Mouse (Mus musculus) forebrain, postnatal 0 days (tissue): ENCODE measurements around the gene 1810010H24Rik. TPM values are rescaled to one million over a fixed set of nuclear protein-coding genes. Genes with fewer than 3 reads are reported as not detected.
"Not testable (repeated sequence)": the region's sequence is repeated elsewhere in the genome, so short reads cannot be mapped to it uniquely, and the experiment has no call there.

Experiments used
- ATAC-seq: fragments of 200-750 bp; cut with Nextera tagmentation; 2 replicates; pipeline ENCODE4 v1.8.0; 2017; ENCODE audit warnings: mild to moderate bottlenecking, moderate library complexity
- DNase-seq: peaks from one replicate; pipeline ENCODE4 v3.0.0-alpha.2; 2015
- H3K27ac ChIP-seq: fragments of 300-500 bp; sonication (generic); 2 replicates; pipeline ENCODE4 v1.5.1; 2014; ENCODE audit warnings: low read depth, mild to moderate bottlenecking, antibody characterized with exemption, low read length, moderate library complexity, mixed read lengths
- H3K27me3 ChIP-seq: fragments of 300-500 bp; sonication (generic); 2 replicates; pipeline ENCODE4 v1.6.1; 2014; ENCODE audit warnings: mild to moderate bottlenecking, low read length, mixed read lengths; ENCODE audit not compliant: insufficient read depth
- H3K36me3 ChIP-seq: fragments of 300-500 bp; sonication (generic); 2 replicates; pipeline ENCODE4 v1.6.1; 2014; ENCODE audit warnings: mild to moderate bottlenecking, moderate library complexity; ENCODE audit not compliant: insufficient read depth
- H3K4me1 ChIP-seq: fragments of 300-500 bp; sonication (generic); 2 replicates; pipeline ENCODE4 v1.6.1; 2014; ENCODE audit warnings: antibody characterized with exemption; ENCODE audit not compliant: insufficient read depth
- H3K4me2 ChIP-seq: fragments of 300-500 bp; sonication (generic); 2 replicates; pipeline ENCODE4 v1.6.1; 2014; ENCODE audit warnings: low read depth, mild to moderate bottlenecking, moderate library complexity
- H3K4me3 ChIP-seq: fragments of 300-500 bp; sonication (generic); 2 replicates; pipeline ENCODE4 v1.5.1; 2014; ENCODE audit warnings: low read depth, low read length, mixed read lengths
- H3K9ac ChIP-seq: fragments of 300-500 bp; sonication (generic); 2 replicates; pipeline ENCODE4 v1.6.1; 2014; ENCODE audit warnings: mild to moderate bottlenecking
- H3K9me3 ChIP-seq: fragments of 300-500 bp; sonication (generic); 2 replicates; pipeline ENCODE4 v1.6.1; 2016; ENCODE audit warnings: low read length
- CTCF ChIP-seq: sonication (generic); IDR thresholded peaks from 2 replicates; pipeline ENCODE4 v1.5.1; 2016; ENCODE audit warnings: antibody characterized with exemption, control low read depth, low read depth
- WGBS: fragments of 180-500 bp; shearing (Covaris S2); extraction: QIAGEN DNeasy Blood & Tissue Kit; methylation state at CpG from one replicate; pipeline ENCODE4 v1.1.7; 2014; 5-methylcytosine and 5-hydroxymethylcytosine counted together
- polyA plus RNA-seq: library from polyadenylated mRNA; unstranded; fragments of >200 nt; fragmentation: Nextera tagmentation; extraction: Ambion mirVana; gene quantifications from 2 replicates; pipeline ENCODE4 v1.2.1, GENCODE M21; 2015
- total RNA-seq: library from RNA; depleted of rRNA; stranded (reverse); fragments of >200 nt; gene quantifications from 2 replicates; pipeline ENCODE4 v1.2.3, GENCODE M21; 2014

The 1810010H24Rik gene
- total and polyA plus RNA-seq, 2 experiments from 2014 or later = 9.5 to 9.7 TPM

DNA sequence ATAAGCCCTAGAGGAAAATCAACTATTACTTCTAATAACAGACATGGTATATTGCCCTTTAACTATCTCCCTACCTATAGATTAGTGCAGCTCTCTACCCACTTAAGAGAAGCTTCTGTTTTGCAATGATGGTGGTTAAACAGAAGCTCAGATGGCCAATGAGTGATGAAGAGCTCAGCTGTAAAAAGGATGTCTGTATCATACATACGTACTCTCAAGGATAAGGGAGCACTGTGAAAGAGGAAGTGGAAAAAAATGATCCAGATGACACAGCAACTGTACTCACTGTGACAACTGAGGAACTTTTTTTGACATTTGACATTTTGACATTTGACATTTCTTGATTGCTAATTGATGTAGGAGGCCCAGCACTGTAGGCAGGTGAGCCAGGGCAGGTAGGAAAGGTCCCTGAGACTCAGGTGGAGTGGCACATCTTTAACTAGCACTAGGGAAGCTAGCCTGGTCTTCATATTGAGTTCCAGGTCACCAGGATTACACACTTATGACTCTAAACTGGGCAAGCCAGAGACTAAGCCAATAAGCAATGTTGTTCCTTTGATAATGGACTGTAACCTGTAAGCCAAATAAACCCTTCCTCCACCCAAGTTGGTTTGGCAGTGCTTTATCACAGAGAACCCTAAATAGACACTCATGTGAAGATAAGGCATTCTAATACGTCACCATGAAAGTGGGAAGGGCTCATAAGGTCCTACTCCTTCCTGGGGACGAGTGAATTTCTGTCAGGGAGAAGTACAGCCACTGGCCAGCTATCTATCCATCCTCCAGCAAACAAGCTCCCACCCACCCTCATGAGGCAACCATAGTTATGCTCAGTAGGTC lies 31.0 kb upstream of the 1810010H24Rik start:
- no peak for ATAC-seq
- Histone ChIP-seq H3K9ac (no peak overlapping the region), H3K27me3 (no peaks in the 10 kb centered on the region), H3K27ac (no peak overlapping the region), H3K4me1 (peaks cover 3% of the 10 kb centered on the region; the same call in 1 of the 2 replicates), H3K36me3 (peaks cover 36% of the 10 kb centered on the region), H3K4me2 (no peak overlapping the region), H3K9me3 (no peaks in the 10 kb centered on the region), H3K4me3 (no peak overlapping the region)
- 86% methylated on average over 3 of the region's 3 CpGs for WGBS
- no peak for TF ChIP-seq CTCF
- no peak for DNase-seq

DNA sequence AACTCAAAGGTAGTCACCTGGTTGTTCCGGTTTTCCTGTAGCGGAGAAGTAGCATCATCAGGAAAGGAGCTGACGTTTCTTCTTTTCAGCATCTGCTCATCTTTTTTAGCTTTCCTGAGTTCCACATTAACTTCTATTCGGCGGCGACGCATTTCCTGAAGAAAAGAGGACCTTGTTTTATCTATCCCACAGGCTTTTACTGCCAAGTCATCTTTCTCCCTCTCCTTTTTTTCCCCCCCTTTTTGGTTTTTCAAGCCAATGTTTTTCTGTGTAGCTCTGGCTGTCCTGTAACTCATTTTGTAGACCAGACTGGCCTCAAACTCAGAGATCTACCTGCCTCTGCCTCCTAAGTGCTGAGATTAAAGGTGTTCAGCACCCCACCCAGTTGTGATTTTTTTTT lies 29.0 kb upstream of the 1810010H24Rik start:
- not testable (repeated sequence) for H3K4me2 ChIP-seq

DNA sequence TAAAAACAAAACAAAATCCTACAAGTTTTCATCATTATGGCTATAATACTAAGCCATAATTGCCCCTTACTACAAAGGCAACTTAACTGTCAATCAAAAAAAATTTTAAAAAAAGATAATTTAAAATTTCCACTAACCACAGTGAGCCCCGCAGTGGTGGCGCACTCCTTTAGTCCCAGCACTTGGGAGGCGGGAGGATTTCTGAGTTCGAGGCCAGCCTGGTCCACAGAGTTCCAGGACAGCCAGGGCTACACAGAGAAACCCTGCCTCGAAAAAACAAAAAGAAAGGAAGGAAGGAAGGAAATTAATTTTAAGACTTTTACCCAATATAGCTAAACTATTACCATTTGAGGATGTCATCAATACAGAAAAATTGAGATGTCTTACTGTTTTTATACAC lies 27.5 kb upstream of the 1810010H24Rik start:
- WGBS = 12% methylated on average over 5 of the region's 5 CpGs
- DNase-seq = no peak
- H3K9ac ChIP-seq = peak overlapping the region; percentile 64
- H3K4me3 ChIP-seq = peak overlapping the region; percentile 89
- TF ChIP-seq CTCF = no peak
- H3K27me3 ChIP-seq = no peaks in the 10 kb centered on the region
- no peaks in the 10 kb centered on the region for H3K9me3 ChIP-seq
- peak overlapping the region; percentile 69; the same call in 1 of the 2 replicates for H3K27ac ChIP-seq
- H3K4me2 ChIP-seq = peak overlapping the region; percentile 71
- H3K4me1 ChIP-seq = peaks cover 3% of the 10 kb centered on the region; the same call in 1 of the 2 replicates
- peaks cover 22% of the 10 kb centered on the region for H3K36me3 ChIP-seq
- ATAC-seq = no peak

More for the DNA sequence above, 29.0 kb upstream of the 1810010H24Rik start:
- not testable (repeated sequence) for H3K27ac ChIP-seq, H3K9me3 ChIP-seq, DNase-seq, H3K9ac ChIP-seq, H3K4me3 ChIP-seq, ATAC-seq, H3K27me3 ChIP-seq, H3K4me1 ChIP-seq
- 90% methylated on average over 7 of the region's 7 CpGs for WGBS
- H3K36me3 ChIP-seq = peaks cover 24% of the 10 kb centered on the region

DNA sequence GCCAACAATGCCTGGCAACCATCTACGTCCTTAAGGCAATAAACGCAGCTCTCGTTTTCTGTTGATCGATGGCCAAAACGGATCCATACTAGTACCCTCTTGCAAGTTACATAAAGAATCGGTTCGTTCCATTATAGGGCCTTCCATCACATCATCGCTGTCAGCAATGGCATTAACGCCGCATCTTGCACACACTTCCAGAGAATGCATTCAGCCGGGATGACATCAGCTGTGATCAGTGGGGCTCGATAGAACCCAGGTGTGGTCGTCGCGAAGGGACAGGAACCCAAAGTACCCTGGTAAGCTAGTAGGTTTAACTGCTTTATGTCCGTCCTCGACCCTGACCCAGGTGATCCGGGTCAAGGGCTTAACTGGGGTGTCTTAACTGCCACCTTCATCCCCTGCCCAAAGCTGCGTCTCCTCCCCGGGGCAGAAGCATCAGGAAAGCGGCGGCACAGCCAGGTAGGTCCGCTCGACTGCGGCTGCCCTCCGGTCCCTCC lies 26.8 kb upstream of the 1810010H24Rik start:
- TF ChIP-seq CTCF = no peak
- WGBS = 2% methylated on average over 26 of the region's 26 CpGs
- Histone ChIP-seq H3K4me1 (peaks cover 3% of the 10 kb centered on the region; the same call in 1 of the 2 replicates), H3K4me2 (peak overlapping the region; percentile 71), H3K36me3 (peaks cover 22% of the 10 kb centered on the region), H3K9me3 (no peaks in the 10 kb centered on the region), H3K9ac (peak overlapping the region; percentile 64), H3K27ac (peak overlapping the region; percentile 69), H3K27me3 (no peaks in the 10 kb centered on the region), H3K4me3 (peak overlapping the region; percentile 89)
- peak; percentile 67 for DNase-seq
- ATAC-seq = no peak

DNA sequence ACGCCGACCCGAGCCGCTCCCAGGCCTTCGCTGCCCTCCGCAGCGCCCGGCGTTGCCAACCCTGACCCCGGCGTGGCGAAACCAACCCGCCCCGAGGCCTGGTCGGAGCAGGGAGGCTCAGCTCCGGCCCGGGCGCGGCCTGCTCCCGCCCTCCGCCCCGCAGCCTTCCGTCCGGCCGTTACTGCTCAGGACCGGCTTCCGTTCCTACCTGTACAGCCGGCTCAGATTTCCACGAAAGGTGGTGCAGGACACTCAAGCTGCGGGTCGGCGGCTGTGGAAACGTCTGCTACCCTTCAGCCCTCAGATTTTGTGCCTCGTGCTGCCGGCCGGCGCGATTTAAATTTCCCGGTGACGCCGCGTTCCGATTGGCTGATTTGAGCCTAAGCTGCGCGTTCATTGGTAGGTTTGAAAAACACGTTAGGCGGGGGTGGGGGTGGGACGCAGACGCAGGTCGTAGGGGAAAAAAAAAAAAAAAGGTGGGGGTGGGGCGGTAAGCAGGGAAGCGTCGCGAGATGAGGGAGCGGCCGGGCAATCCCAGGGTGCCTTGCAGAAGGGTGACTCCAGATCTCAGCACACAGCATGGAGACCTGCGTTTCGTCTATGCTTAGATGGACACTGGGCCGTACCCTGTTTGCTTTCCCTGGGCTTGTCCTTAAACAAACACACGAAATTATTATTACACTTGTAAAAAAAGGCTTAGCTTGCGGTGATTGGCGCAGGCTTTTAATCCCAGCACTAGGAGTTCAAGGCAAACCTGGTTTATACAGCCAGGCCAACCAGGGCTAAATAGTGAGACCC lies 26.1 kb upstream of the 1810010H24Rik start, which contains the start of gene Kpna2:
Gene Kpna2 (minus strand): TSS at position 391 of the 798 bp plus-strand sequence.
- H3K9ac ChIP-seq = peak within 1 kb of the TSS; percentile 64
- no peaks in the 10 kb centered on the region for H3K27me3 ChIP-seq
- ATAC-seq (peak; percentile 96), DNase-seq (peak; percentile 96)
- peak within 1 kb of the TSS; percentile 71 for H3K4me2 ChIP-seq
- WGBS = under 1% methylated on average over 62 of the region's 62 CpGs
- H3K4me1 ChIP-seq = peaks cover 3% of the 10 kb centered on the region; the same call in 1 of the 2 replicates
- H3K4me3 ChIP-seq = peak within 1 kb of the TSS; percentile 89
- no peak for TF ChIP-seq CTCF
- peak within 1 kb of the TSS; percentile 86 for H3K27ac ChIP-seq
- no peaks in the 10 kb centered on the region for H3K9me3 ChIP-seq
- peaks cover 17% of the 10 kb centered on the region for H3K36me3 ChIP-seq

DNA sequence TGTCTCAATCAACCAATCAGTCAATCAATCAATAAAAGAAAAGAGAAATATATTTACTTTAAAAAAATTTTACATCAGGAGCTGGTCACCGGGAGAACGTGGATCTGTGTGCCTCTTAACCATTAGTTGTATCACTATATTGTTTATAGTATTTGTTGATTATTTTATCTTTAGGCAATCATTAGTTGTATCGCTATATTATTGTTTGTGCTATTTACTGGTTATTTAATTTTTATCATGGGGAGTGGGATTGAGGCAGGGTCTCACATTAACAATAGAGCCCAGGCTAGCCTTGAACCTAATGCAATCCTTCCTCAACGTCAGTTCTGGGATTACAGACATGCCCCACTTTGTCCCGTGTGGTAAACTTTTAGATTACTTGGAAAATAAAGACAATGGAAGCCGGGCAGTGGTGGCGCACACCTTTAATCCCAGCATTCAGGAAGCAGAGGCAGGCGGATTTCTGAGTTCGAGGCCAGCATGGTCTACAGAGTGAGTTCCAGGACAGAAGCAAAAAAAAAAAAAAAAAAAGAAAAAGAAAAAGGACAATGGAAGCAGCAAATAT lies 25.4 kb upstream of the 1810010H24Rik start:
- H3K4me3 ChIP-seq = peak overlapping the region; percentile 29
- peak overlapping the region; percentile 46 for H3K9ac ChIP-seq
- H3K27me3 ChIP-seq = no peaks in the 10 kb centered on the region
- H3K4me1 ChIP-seq = peaks cover 3% of the 10 kb centered on the region; the same call in 1 of the 2 replicates
- 83% methylated on average over 9 of the region's 9 CpGs for WGBS
- no peak for DNase-seq
- peak overlapping the region; percentile 86 for H3K27ac ChIP-seq
- TF ChIP-seq CTCF = no peak
- no peaks in the 10 kb centered on the region for H3K9me3 ChIP-seq
- H3K4me2 ChIP-seq = peak overlapping the region; percentile 46
- no peak for ATAC-seq
- peaks cover 11% of the 10 kb centered on the region; the same call in 1 of the 2 replicates for H3K36me3 ChIP-seq
